Mouse (Mus musculus): ENCODE data around the gene Atp1a2.

Atp1a2 gene

GRCm38 (mm10) chr1:172297611-172298537 lies at the start of gene Atp1a2:
Gene Atp1a2, minus strand, starts transcription at chr1:172298064.
- peak; percentile 75 for DNase-seq (ENCODE audit: low spot score)

- DNase-seq (ENCODE audit: low spot score), result no peak
Measured at GRCm38 (mm10) chr1:172347382-172347781, 49.5 kb upstream of the Atp1a2 start.

- no peak for DNase-seq (ENCODE audit: low spot score)
Measured at GRCm38 (mm10) chr1:172346707-172347106, 48.8 kb upstream of the Atp1a2 start.

GRCm38 (mm10) chr1:172344820-172345219 lies 47.0 kb upstream of the Atp1a2 start:
- no peak for DNase-seq (ENCODE audit: low spot score)

GRCm38 (mm10) chr1:172343914-172344313 lies 46.0 kb upstream of the Atp1a2 start:
- no peak for DNase-seq (ENCODE audit: low spot score)

- DNase-seq (ENCODE audit: low spot score), result no peak
Measured at GRCm38 (mm10) chr1:172342729-172343128, 44.9 kb upstream of the Atp1a2 start.

- no peak for DNase-seq (ENCODE audit: low spot score)
Measured at GRCm38 (mm10) chr1:172341386-172341785, 43.5 kb upstream of the Atp1a2 start.

GRCm38 (mm10) chr1:172340729-172341321 lies 43.0 kb upstream of the Atp1a2 start, which contains the start of gene Kcnj10:
Gene Kcnj10, plus strand, starts transcription at chr1:172341210.
- peak; percentile 89 for DNase-seq (ENCODE audit: low spot score)

- peak; percentile 3 for DNase-seq (ENCODE audit: low spot score)
Measured at GRCm38 (mm10) chr1:172337411-172338185, 39.7 kb upstream of the Atp1a2 start.

GRCm38 (mm10) chr1:172335804-172336203 lies 37.9 kb upstream of the Atp1a2 start:
- DNase-seq (ENCODE audit: low spot score), result no peak

- peak; percentile 54 for DNase-seq (ENCODE audit: low spot score)
Measured at GRCm38 (mm10) chr1:172333512-172333911, 35.6 kb upstream of the Atp1a2 start.

GRCm38 (mm10) chr1:172332925-172333324 lies 35.1 kb upstream of the Atp1a2 start:
- DNase-seq (ENCODE audit: low spot score), result no peak

- DNase-seq (ENCODE audit: low spot score), result no peak
Measured at GRCm38 (mm10) chr1:172331422-172331947, 33.6 kb upstream of the Atp1a2 start.

GRCm38 (mm10) chr1:172329616-172330015 lies 31.8 kb upstream of the Atp1a2 start:
- DNase-seq (ENCODE audit: low spot score), result no peak

GRCm38 (mm10) chr1:172329131-172329530 lies 31.3 kb upstream of the Atp1a2 start, which contains the start of gene Kcnj9:
Gene Kcnj9, minus strand, starts transcription at chr1:172329318.
- peak; percentile 66 for DNase-seq (ENCODE audit: low spot score)

- DNase-seq (ENCODE audit: low spot score), result no peak
Measured at GRCm38 (mm10) chr1:172328461-172328860, 30.6 kb upstream of the Atp1a2 start.

GRCm38 (mm10) chr1:172328041-172328440 lies 30.2 kb upstream of the Atp1a2 start:
- DNase-seq (ENCODE audit: low spot score), result no peak

GRCm38 (mm10) chr1:172327206-172328001 lies 29.5 kb upstream of the Atp1a2 start:
- no peak for DNase-seq (ENCODE audit: low spot score)

- no peak for DNase-seq (ENCODE audit: low spot score)
Measured at GRCm38 (mm10) chr1:172326684-172327083, 28.8 kb upstream of the Atp1a2 start.

- DNase-seq (ENCODE audit: low spot score), result peak; percentile 85
Measured at GRCm38 (mm10) chr1:172325680-172326535, 28.0 kb upstream of the Atp1a2 start.

Measured in embryo, embryonic 10 days (tissue).